Mouse (Mus musculus): Measurements from ENCODE around the gene Arl5b. TPM values are rescaled to one million over a fixed set of nuclear protein-coding genes. Genes with fewer than 3 reads are reported as not detected.

Gene Arl5b
- polyA plus RNA-seq, 1 experiment from 2014 or later, result 25.9 TPM

DNA sequence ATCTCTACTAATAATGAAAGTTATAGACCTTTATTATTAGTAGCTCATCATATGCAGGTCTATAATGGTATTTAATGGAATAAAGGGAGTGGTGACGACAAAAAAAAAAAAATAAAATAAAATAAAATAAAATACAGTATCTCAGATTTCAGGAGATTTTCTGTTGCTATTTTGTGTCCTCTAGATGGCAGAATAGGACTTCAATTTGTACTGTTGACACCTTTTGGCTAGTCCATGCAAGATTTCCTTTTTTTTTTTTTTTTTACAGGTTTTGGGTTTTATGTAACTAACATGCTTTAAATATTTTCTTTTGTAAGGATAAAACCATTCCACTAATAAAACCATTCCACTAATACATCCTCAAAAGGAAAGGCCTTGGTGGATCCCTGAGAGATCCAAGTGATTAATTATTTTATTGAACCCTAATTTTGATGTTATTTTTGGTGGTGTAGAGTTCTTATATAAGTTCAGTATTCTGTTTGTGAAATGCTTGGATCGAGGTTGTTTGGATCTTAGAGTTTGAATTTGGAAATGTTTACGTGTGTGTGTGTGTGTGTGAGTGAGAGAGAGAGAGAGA is 47.4 kb downstream of the Arl5b start:
- Histone ChIP-seq H3K36me3 (ENCODE audit: control insufficient read depth, insufficient read depth, low read length) (no peaks in the 10 kb centered on the region), H3K27ac (ENCODE audit: low read depth, low read length) (no peak overlapping the region), H3K9me3 (ENCODE audit: control insufficient read depth, low read length) (no peaks in the 10 kb centered on the region), H3K9ac (ENCODE audit: low read depth, low read length) (no peak overlapping the region), H3K27me3 (replicated peaks; ENCODE audit: control insufficient read depth, insufficient read depth, low read length) (no peaks in the 10 kb centered on the region), H3K4me3 (ENCODE audit: low read length) (no peak overlapping the region), H3K4me2 (ENCODE audit: low read length) (no peak overlapping the region), H3K4me1 (ENCODE audit: control insufficient read depth, insufficient read depth, low read depth, low read length) (no peaks in the 10 kb centered on the region)
- ATAC-seq, result no peak
- WGBS, result 64% methylated on average over 3 of the region's 3 CpGs

DNA sequence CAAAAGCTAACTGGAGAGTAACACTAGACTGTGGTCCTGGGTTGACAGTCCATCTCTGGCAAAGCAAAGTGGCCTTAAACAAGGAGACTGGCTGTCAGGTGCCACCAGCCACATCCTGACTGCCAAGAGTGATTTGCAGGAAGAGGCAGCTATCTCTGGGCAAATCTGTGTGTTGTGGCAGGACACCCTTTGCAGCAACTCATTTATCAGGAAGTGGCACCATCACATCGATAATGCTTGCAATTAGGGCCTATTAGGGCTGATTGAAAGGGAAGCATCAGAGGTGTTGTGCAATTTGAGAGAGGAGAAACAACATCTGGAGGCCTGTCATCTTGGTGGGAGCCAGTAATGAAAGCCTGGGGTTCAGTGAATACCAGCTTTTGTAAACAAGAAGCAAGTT is 55.2 kb downstream of the Arl5b start:
- Histone ChIP-seq H3K4me2 (ENCODE audit: low read length) (no peak overlapping the region), H3K9me3 (ENCODE audit: control insufficient read depth, low read length) (no peaks in the 10 kb centered on the region), H3K27me3 (replicated peaks; ENCODE audit: control insufficient read depth, insufficient read depth, low read length) (no peaks in the 10 kb centered on the region), H3K27ac (ENCODE audit: low read depth, low read length) (no peak overlapping the region), H3K4me3 (ENCODE audit: low read length) (no peak overlapping the region), H3K9ac (ENCODE audit: low read depth, low read length) (no peak overlapping the region), H3K36me3 (ENCODE audit: control insufficient read depth, insufficient read depth, low read length) (no peaks in the 10 kb centered on the region), H3K4me1 (ENCODE audit: control insufficient read depth, insufficient read depth, low read depth, low read length) (no peaks in the 10 kb centered on the region)
- 73% methylated on average over 1 of the region's 1 CpGs for WGBS
- ATAC-seq, result no peak

DNA sequence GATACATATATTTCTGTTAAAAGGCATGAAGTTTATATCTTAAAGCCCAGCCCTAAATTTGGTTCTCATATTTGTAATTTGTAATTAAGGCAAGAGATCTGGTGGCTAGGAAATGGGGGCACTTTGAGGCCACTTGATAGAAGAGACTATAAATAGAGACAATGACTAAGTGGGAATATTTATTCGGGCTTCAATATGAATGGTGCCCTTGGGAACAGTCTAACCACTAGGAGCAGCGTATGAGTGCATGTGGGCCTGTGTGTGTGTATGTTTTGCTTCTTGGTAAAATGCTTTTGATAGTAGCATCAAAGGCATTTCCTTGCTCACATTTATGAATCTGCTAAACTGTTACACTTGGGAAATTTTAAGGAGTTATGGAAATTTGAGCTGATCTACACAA is 62.1 kb downstream of the Arl5b start:
- 55% methylated on average over 2 of the region's 2 CpGs for whole genome bisulfite sequencing
- Histone ChIP-seq H3K4me1 (ENCODE audit: control insufficient read depth, insufficient read depth, low read depth, low read length) (no peaks in the 10 kb centered on the region), H3K9ac (ENCODE audit: low read depth, low read length) (no peak overlapping the region), H3K9me3 (ENCODE audit: control insufficient read depth, low read length) (no peaks in the 10 kb centered on the region), H3K36me3 (ENCODE audit: control insufficient read depth, insufficient read depth, low read length) (no peaks in the 10 kb centered on the region), H3K27me3 (replicated peaks; ENCODE audit: control insufficient read depth, insufficient read depth, low read length) (no peaks in the 10 kb centered on the region), H3K4me3 (ENCODE audit: low read length) (no peak overlapping the region), H3K27ac (ENCODE audit: low read depth, low read length) (no peak overlapping the region), H3K4me2 (ENCODE audit: low read length) (no peak overlapping the region)
- no peak for ATAC-seq

DNA sequence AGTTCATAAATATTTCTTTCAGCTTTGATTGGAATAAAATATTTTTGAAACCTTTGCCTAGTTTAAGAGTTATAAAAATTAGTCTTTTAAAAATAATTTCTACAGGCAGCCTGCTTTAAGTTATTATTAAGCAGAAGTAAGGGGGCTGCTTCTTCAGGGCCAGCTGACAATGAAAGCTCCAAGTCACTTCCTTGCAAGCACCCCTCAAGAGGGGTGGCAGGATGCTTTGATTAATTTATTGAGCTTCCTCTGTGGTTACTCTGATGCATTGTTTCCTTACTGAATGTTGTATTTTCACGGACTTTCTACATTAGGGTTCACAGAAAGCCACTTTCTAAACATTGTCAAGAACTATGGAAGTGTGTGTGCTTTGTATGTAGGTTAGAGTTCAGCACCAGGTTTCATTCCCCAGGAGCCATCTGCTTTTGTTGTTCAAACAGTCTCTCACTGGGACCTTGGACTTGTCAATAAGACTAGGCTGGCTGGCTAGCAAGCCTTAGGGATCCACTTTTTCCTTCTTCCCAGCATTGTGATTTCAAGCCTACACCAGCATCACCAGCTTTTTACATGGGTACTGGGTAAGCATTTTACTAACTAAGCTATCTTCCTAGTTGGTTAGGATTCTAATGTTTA is 62.7 kb downstream of the Arl5b start:
- Histone ChIP-seq H3K27ac (ENCODE audit: low read depth, low read length) (no peak overlapping the region), H3K4me3 (ENCODE audit: low read length) (no peak overlapping the region), H3K4me1 (ENCODE audit: control insufficient read depth, insufficient read depth, low read depth, low read length) (no peaks in the 10 kb centered on the region), H3K4me2 (ENCODE audit: low read length) (no peak overlapping the region), H3K9me3 (ENCODE audit: control insufficient read depth, low read length) (no peaks in the 10 kb centered on the region), H3K9ac (ENCODE audit: low read depth, low read length) (no peak overlapping the region), H3K36me3 (ENCODE audit: control insufficient read depth, insufficient read depth, low read length) (no peaks in the 10 kb centered on the region), H3K27me3 (replicated peaks; ENCODE audit: control insufficient read depth, insufficient read depth, low read length) (no peaks in the 10 kb centered on the region)
- 52% methylated on average over 1 of the region's 1 CpGs for WGBS
- ATAC-seq, result no peak

DNA sequence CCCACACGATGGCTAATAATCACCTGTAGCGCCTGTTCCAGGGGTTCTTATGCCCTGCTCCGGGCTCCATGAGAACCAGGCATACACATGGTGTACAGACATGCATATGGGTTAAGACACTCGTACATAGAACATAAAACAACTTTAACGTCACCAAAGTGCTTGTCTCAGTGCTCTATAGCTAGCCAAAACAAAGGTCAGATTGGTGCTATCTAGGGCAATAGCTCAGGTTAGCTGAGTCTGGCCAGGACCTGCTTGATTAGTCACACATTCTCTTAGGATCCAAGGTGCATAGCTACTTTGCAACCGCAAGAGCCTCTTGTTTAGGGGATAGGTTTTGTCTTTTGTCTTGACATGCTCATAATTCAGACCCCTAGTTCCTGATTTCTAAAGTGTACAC is 63.5 kb downstream of the Arl5b start:
- H3K4me2 ChIP-seq (ENCODE audit: low read length), result no peak overlapping the region

DNA sequence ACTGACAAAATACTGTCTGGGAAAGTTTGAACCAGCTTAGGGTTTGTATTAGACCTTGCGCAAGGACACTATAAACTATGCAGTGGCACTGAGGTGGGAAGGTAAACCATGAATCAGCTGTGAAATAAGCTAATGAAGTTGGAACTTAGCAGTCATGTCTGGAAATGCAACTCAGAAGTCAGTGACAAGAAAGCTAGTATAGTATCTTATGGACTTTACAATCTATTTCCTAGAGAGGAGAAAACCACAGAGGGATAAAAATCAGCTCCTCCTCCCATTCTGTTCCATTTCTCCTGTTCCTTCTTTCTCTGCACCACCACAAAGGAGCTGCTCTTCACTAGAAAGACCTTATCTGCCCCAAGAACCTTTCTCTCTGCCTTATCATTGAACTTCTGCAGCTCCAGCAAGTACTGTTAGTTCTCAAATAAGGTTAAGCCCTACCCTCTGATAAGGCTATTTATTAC is 72.1 kb downstream of the Arl5b start:
- no peak for ATAC-seq
- Histone ChIP-seq H3K27ac (ENCODE audit: low read depth, low read length) (no peak overlapping the region), H3K4me1 (ENCODE audit: control insufficient read depth, insufficient read depth, low read depth, low read length) (no peaks in the 10 kb centered on the region), H3K9me3 (ENCODE audit: control insufficient read depth, low read length) (no peaks in the 10 kb centered on the region), H3K4me3 (ENCODE audit: low read length) (no peak overlapping the region), H3K36me3 (ENCODE audit: control insufficient read depth, insufficient read depth, low read length) (no peaks in the 10 kb centered on the region), H3K27me3 (replicated peaks; ENCODE audit: control insufficient read depth, insufficient read depth, low read length) (no peaks in the 10 kb centered on the region), H3K4me2 (ENCODE audit: low read length) (no peak overlapping the region), H3K9ac (ENCODE audit: low read depth, low read length) (no peak overlapping the region)
- WGBS, result 97% methylated on average over 1 of the region's 1 CpGs

More for the DNA sequence above, 63.5 kb downstream of the Arl5b start:
- 88% methylated on average over 6 of the region's 6 CpGs for WGBS
- H3K27ac ChIP-seq (ENCODE audit: low read depth, low read length), result no peak overlapping the region
- ATAC-seq, result no peak
- H3K4me1 ChIP-seq (ENCODE audit: control insufficient read depth, insufficient read depth, low read depth, low read length), result no peaks in the 10 kb centered on the region
- no peaks in the 10 kb centered on the region for H3K9me3 ChIP-seq (ENCODE audit: control insufficient read depth, low read length)
- no peak overlapping the region for H3K4me3 ChIP-seq (ENCODE audit: low read length)
- no peak overlapping the region for H3K9ac ChIP-seq (ENCODE audit: low read depth, low read length)
- no peaks in the 10 kb centered on the region for H3K27me3 ChIP-seq (replicated peaks; ENCODE audit: control insufficient read depth, insufficient read depth, low read length)
- H3K36me3 ChIP-seq (ENCODE audit: control insufficient read depth, insufficient read depth, low read length), result no peaks in the 10 kb centered on the region

Other genes starting within 250 kb of the Arl5b start
- gene Nsun6, start 5.7 kb downstream of the Arl5b start, polyA plus RNA-seq (2015; fragmentation: Nextera tagmentation; extraction: Ambion mirVana), result 11.6 and 13.2 TPM in 2 replicates

All from hindbrain, embryonic 16.5 days (tissue).